Mouse (Mus musculus): ENCODE data around the gene Mef2c. TPM values are rescaled to one million over a fixed set of nuclear protein-coding genes. Genes with fewer than 3 reads are reported as not detected.

Gene Mef2c
- total RNA-seq, 2 experiments from 2014 or later, result 620 to 698 TPM

- intact Hi-C loops (cut with DNase I), result loop anchor here (5.0 to 10.0 kb wide), 6 partner anchors 411 to 1741 kb away; partner anchors contain the start of gene Cetn3
- peak; percentile 64 to 69 for DNase-seq (ENCODE audit: low spot score in 2 of 2)
These were observed 19.6 kb downstream of the Mef2c start for GRCm38 (mm10) chr13:83523232-83523969.

DNA sequence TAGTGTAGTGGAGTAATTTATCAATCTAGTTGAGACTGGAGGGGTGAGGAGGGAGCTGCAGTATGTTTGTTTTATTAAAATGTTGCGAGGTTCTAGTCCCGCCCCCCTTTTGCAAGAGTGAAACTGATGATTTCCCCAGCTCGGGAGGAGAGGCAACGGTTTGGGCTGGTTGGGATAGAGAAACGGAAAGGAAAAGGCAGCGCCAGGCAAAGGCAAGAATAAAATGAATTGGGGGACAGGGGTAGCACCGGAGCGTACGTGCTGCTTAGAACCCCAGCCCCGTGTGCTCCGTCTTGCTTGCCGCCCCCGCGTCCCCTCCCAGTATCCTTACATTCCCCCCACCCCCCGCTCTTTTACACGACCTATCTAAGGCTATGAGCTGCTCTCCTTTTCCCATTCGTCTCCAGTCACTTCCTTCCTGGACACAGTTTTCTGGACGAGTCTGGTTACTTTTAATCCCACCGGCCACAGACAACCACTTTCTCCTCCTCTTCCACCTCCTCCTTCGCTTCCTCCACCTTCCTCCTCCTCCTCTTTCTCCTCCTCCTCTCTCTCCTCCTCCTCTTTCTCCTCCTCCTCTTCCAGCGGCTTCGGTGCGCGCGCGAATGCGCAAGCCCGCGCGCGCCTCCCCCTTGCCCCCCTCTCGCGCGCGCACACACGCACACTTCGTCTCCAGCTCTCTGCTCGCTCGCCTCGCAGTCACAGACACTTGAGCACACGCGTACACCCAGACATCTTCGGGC lies 20.5 kb downstream of the Mef2c start:
- DNase-seq (ENCODE audit: low spot score in 2 of 2), result peak; percentile 78 to 80
- intact Hi-C loops (cut with DNase I), result loop anchor here (2.0 to 10.0 kb wide), 7 partner anchors 132 to 1742 kb away; partner anchors contain the start of gene Cetn3

GRCm38 (mm10) chr13:83524902-83525715 lies 21.3 kb downstream of the Mef2c start:
- intact Hi-C loops (cut with DNase I), result loop anchor here (2.0 to 10.0 kb wide), 9 partner anchors 132 to 1743 kb away; partner anchors contain the start of gene Cetn3

GRCm38 (mm10) chr13:83525716-83526005 lies 21.8 kb downstream of the Mef2c start:
- intact Hi-C loops (cut with DNase I), result loop anchor here (2.0 to 10.0 kb wide), 5 partner anchors 131 to 1237 kb away; no protein-coding TSS in a partner anchor

More at GRCm38 (mm10) chr13:83524902-83525715, 21.3 kb downstream of the Mef2c start:
- no peak for DNase-seq (ENCODE audit: low spot score in 2 of 2)

GRCm38 (mm10) chr13:83526066-83526465 lies 22.2 kb downstream of the Mef2c start:
- intact Hi-C loops (cut with DNase I), result loop anchor here (5.0 to 10.0 kb wide), 4 partner anchors 191 to 1236 kb away; no protein-coding TSS in a partner anchor
- no peak for DNase-seq (ENCODE audit: low spot score in 2 of 2)

More at GRCm38 (mm10) chr13:83525716-83526005, 21.8 kb downstream of the Mef2c start:
- DNase-seq (ENCODE audit: low spot score in 2 of 2), result no peak

DNA sequence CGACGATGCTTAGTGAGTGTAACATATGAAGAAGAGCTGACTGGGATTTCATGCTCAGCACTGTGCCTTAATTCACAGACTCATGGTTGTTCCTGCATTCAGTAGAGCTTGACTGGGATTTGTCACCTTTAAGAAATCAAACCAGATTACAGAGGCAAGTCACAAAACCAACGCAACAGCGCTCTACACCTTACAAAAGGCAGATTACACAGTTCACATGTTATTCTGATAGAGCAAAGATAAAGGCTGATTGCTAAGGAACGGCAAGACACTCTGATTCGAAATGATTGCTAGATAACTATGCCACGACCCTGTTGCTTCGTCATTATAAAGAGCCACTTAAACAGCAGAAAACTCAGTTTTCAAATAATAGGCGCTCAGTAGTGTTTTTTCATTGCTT lies 24.1 kb downstream of the Mef2c start:
- intact Hi-C loops (cut with DNase I), result loop anchor here (5.0 to 10.0 kb wide), 4 partner anchors 189 to 1234 kb away; no protein-coding TSS in a partner anchor
- DNase-seq (ENCODE audit: low spot score in 2 of 2), result no peak

DNA sequence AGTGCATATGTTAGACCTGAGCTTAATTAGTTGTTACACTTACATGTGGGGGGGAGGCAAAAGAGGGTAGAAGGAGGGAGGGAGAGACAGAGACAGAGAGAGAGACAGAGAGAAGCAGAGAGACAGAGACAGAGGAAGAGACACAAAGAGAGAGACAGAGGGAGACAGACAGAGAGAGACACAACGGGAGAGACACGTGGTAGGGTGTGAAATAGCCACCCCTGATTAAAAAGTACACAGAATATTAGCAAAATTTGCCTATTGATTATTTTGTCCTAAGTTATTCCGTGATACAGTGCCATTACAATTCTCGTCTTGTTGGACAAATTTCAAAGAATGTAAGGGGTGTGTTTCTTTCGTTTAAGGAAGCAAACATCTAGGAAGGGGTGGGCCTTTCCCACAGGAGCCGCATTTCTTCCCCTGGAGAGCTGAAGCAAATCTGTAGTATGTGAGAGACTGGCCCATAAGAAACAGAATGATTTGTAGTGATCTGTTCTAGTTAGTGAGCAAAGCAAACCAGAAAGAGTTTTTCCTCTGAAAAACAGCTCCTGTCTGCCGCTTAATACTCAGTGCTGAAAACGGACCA lies 26.0 kb downstream of the Mef2c start:
- intact Hi-C loops (cut with DNase I), result loop anchor here (5.0 to 10.0 kb wide), 5 partner anchors 42 to 1232 kb away; no protein-coding TSS in a partner anchor
- no peak for DNase-seq (ENCODE audit: low spot score in 2 of 2)

DNA sequence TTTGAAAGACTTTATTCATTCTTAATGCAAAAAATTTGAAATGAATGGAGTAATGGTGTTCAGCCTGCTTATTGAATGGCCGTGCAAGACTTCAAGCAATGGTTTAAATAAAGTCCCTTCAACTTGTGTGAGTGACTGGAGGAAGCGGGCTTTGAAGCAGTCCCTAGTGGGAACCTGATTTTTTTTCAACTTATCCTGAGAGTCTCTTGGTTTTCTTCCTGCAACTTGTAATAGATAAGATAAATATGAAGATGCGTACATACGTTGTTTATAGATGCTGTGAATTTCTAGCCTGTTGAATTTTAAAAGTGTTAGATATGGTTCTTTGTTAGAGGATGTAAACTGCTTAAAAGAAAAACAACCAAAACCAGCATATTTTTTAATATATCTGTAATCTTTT lies 27.1 kb downstream of the Mef2c start:
- DNase-seq (ENCODE audit: low spot score in 2 of 2), result no peak
- intact Hi-C loops (cut with DNase I), result loop anchor here (5.0 kb wide), 1 partner anchor 41 kb away; no protein-coding TSS in a partner anchor

GRCm38 (mm10) chr13:83531968-83532591 lies 28.2 kb downstream of the Mef2c start:
- intact Hi-C loops (cut with DNase I), result loop anchor here (5.0 kb wide), 1 partner anchor 40 kb away; no protein-coding TSS in a partner anchor
- no peak for DNase-seq (ENCODE audit: low spot score in 2 of 2)

- no peak for DNase-seq (ENCODE audit: low spot score in 2 of 2)
- intact Hi-C loops (cut with DNase I), result no loop called here
These were observed 32.5 kb downstream of the Mef2c start for GRCm38 (mm10) chr13:83536361-83536760.

DNA sequence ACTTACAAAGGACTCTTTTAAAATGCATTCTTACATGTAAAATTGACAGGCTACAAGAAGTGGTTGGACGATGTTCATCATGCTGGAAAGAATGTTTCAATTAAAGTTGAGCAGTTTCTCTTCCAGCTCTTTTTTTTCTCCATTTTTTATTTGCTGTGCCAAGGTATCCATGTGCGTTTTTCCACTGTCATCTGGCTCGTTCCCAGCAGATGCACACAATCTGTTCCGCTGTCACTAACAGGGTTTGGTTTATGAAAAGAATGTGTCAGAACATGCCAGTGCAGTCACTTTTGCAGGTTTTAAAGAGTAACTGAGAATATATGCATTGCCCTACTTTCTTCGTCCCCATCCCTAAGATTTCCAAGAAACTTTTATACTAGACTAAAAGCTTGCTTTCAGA lies 33.3 kb downstream of the Mef2c start:
- DNase-seq (ENCODE audit: low spot score in 2 of 2), result peak in 1 of 2 experiments; percentile 61
- intact Hi-C loops (cut with DNase I), result no loop called here

DNA sequence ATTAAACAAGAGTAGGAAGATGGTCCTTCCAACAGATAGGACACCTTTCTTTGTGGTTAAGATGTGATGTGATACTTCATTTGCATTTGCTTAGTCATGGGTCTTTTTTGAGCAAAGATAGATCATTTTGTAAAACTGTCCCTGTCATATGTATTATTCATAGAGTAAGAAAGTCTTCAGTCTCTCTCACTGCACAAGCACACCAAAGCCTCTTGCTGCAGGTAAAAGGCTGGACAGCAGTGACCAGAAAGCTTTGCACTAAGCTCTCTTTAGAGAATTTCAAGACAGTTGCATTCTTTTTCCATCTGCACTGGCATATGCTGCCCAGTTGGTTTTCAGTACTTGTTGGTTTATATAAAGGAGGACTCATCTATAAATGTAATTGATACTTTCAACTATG lies 36.1 kb downstream of the Mef2c start:
- intact Hi-C loops (cut with DNase I), result no loop called here
- DNase-seq (ENCODE audit: low spot score in 2 of 2), result no peak

GRCm38 (mm10) chr13:83542666-83543065 lies 38.8 kb downstream of the Mef2c start:
- DNase-seq (ENCODE audit: low spot score in 2 of 2), result no peak
- intact Hi-C loops (cut with DNase I), result no loop called here

DNA sequence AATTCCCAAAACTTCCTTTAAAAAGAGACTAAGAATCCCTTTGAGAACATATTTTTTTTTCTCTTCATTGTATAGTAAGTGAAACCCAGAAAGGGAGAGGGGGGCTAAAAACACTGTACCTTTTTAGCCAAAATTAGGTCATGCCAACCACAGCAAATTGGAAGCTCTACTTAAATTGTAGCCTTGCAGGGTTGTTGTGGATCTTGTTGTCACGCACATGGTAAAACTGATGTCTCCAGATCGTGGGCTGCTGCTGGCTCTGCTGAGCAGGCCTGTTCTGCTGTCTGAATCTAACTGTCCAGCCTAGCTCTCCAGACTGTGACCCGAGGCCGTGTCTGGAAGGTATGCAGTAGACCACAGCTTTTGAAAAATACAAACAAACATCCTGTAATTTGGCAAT lies 40.9 kb downstream of the Mef2c start:
- intact Hi-C loops (cut with DNase I), result no loop called here
- no peak for DNase-seq (ENCODE audit: low spot score in 2 of 2)

- no peak for DNase-seq (ENCODE audit: low spot score in 2 of 2)
- intact Hi-C loops (cut with DNase I), result no loop called here
These were observed 43.0 kb downstream of the Mef2c start for GRCm38 (mm10) chr13:83546876-83547275.

DNA sequence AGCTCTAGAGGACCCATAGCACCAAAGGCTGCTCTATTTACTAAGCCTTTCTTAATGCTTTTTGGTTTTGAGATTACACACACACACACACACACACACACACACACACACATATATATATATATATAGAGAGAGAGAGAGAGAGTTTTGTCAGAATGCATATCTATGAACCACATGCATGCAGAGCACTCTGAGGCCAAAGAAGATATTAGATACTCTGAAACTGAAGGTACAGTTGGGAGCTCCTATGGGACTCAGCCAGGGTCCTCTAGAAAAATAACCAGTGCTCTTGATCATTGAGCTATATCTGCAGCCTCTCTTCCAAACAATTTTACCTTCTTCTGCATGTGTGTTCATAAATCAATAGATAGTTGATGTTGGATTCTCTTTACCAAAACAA lies 47.4 kb downstream of the Mef2c start:
- intact Hi-C loops (cut with DNase I), result no loop called here
- no peak for DNase-seq (ENCODE audit: low spot score in 2 of 2)

DNA sequence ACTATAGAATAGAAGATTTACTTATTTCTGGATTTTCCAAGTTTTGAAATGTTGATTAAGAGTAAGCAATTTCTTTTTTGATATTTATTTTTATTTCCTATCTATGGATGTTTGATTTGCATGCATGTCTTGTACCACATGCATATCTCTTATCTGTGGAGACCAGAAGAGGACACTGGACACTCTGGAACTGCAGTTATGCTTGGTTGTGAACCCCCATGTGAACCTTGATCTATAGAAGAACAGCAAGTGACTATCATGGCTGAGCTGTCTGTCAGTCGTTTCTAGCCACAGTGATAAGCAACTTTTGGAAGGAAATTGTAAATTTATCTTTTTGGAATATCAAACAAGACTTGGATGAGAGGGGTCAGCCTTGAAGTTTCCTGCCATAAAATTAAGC lies 48.2 kb downstream of the Mef2c start:
- no peak for DNase-seq (ENCODE audit: low spot score in 2 of 2)
- intact Hi-C loops (cut with DNase I), result no loop called here

DNA sequence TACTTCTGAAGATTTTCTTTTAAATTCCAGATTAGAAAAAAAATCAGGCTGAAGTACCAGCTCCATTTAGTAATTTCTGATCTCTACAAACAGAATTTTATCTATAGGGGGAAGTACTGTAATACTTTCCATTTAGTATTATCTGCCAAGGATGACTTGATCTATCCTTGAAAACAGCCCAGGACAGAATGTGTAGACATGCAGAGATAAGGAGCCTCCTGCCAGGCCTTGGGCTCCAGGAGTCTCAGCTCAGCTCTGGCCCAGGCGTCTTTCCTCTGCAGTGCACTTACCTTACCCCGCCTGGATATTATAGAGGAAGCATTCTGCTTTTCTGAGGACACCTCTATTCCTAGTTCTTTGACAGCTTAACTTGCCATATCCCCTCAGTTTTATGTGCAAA lies 59.4 kb downstream of the Mef2c start:
- intact Hi-C loops (cut with DNase I), result no loop called here

GRCm38 (mm10) chr13:83565732-83566131 lies 61.9 kb downstream of the Mef2c start:
- intact Hi-C loops (cut with DNase I), result no loop called here
- DNase-seq (ENCODE audit: low spot score in 2 of 2), result no peak

More for the DNA sequence above, 59.4 kb downstream of the Mef2c start:
- DNase-seq (ENCODE audit: low spot score in 2 of 2), result no peak
